Mouse (Mus musculus) thymus, adult 2 months (tissue): Measurements from ENCODE around the gene Pla2g4b. TPM values are rescaled to one million over a fixed set of nuclear protein-coding genes. Genes with fewer than 3 reads are reported as not detected.

Experiments used
- DNase-seq: peaks from one replicate; pipeline ENCODE4 v3.0.0; 2021
- H3K27ac ChIP-seq: fragments of 200-500 bp; 2 replicates; pipeline ENCODE4 v1.5.1; 2012; ENCODE audit warnings: low read length, control low read depth; ENCODE audit not compliant: control insufficient read depth, insufficient read depth
- H3K27me3 ChIP-seq: fragments of 200-500 bp; 2 replicates; pipeline ENCODE4 v1.6.1; 2012; ENCODE audit warnings: mild to moderate bottlenecking, low read length, moderate library complexity, mixed read lengths; ENCODE audit not compliant: control insufficient read depth, insufficient read depth
- H3K36me3 ChIP-seq: fragments of 200-500 bp; 2 replicates; pipeline ENCODE4 v1.6.1; 2012; ENCODE audit warnings: mild to moderate bottlenecking, low read length, moderate library complexity; ENCODE audit not compliant: control insufficient read depth, insufficient read depth
- H3K4me1 ChIP-seq: fragments of 200-500 bp; replicated peaks from 2 replicates; pipeline ENCODE4 v1.6.1; 2012; ENCODE audit warnings: low read length; ENCODE audit not compliant: control insufficient read depth, insufficient read depth
- H3K4me3 ChIP-seq: fragments of 200-500 bp; 2 replicates; pipeline ENCODE4 v1.5.1; 2012; ENCODE audit warnings: mild to moderate bottlenecking, low read length, control low read depth, moderate library complexity; ENCODE audit not compliant: control insufficient read depth, insufficient read depth
- CTCF ChIP-seq: fragments of 200-500 bp; IDR thresholded peaks from 2 replicates; pipeline ENCODE4 v1.5.1; 2012; ENCODE audit warnings: mild to moderate bottlenecking, control low read depth, low read length, moderate library complexity, borderline replicate concordance; ENCODE audit not compliant: control insufficient read depth, poor library complexity, insufficient read depth; ENCODE audit errors: extremely low read depth
- POLR2A ChIP-seq: fragments of 200-500 bp; IDR thresholded peaks from 2 replicates; pipeline ENCODE4 v1.6.1; 2012; ENCODE audit warnings: mild to moderate bottlenecking, low read length, control low read depth, moderate library complexity; ENCODE audit not compliant: control insufficient read depth, poor library complexity, insufficient read depth; ENCODE audit errors: extremely low read depth
- WGBS: fragments of 180-500 bp; shearing (Covaris S2); methylation state at CpG from one replicate; pipeline ENCODE4 v1.1.7; 2018; 5-methylcytosine and 5-hydroxymethylcytosine counted together
- polyA plus RNA-seq: library from polyadenylated mRNA; depleted of rRNA; stranded (reverse); fragments of >200 nt; gene quantifications from 2 replicates; pipeline ENCODE4 v1.2.3, GENCODE M21; 2012

Gene Pla2g4b
- polyA plus RNA-seq, 1 experiment: 7.7 TPM

GRCm38 (mm10) chr2:119992349-119992748, 40.9 kb upstream of the Pla2g4b start:
- Histone ChIP-seq H3K27ac (no peak overlapping the region), H3K4me3 (no peak overlapping the region), H3K27me3 (no peaks in the 10 kb centered on the region), H3K36me3 (no peaks in the 10 kb centered on the region), H3K4me1 (no peaks in the 10 kb centered on the region)
- DNase-seq: no peak
- TF ChIP-seq POLR2A (no peak), CTCF (no peak)
- 89% methylated on average over 2 of the region's 2 CpGs for WGBS

DNA sequence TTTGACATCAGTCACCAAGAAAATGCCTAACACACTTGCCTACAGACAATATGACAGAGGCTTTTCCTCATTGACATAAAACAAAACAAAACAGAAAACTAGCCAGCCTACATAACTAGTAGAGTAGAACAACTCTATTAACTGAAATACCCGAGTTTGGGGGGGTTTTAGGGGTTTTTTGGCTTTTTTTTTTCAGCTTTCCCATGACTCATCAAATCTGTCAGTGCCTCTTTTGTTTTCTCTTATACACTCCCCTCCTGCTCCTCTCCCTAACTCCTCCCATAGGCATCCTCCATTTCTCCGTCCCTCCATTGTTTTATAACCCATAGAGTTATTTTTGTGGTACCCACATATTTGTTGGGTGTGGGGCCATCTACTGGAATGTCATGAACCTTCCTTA, 39.7 kb upstream of the Pla2g4b start:
- no peak for DNase-seq
- Histone ChIP-seq H3K4me3 (no peak overlapping the region), H3K4me1 (no peaks in the 10 kb centered on the region), H3K27me3 (no peaks in the 10 kb centered on the region), H3K27ac (no peak overlapping the region), H3K36me3 (no peaks in the 10 kb centered on the region)
- no peak for TF ChIP-seq POLR2A
- TF ChIP-seq CTCF: no peak
- 69% methylated on average over 2 of the region's 2 CpGs for WGBS

GRCm38 (mm10) chr2:119994839-119995238, 38.4 kb upstream of the Pla2g4b start:
- no peak for TF ChIP-seq POLR2A
- no peak for TF ChIP-seq CTCF
- DNase-seq: no peak
- Histone ChIP-seq H3K36me3 (no peaks in the 10 kb centered on the region), H3K27ac (0 out of 2 replicates have a peak overlapping the region, but pooled peaks have one; percentile 8), H3K27me3 (no peaks in the 10 kb centered on the region), H3K4me1 (no peaks in the 10 kb centered on the region), H3K4me3 (no peak overlapping the region)
- WGBS: 97% methylated on average over 6 of the region's 6 CpGs

GRCm38 (mm10) chr2:119995391-119996281, 37.6 kb upstream of the Pla2g4b start:
- no peak for DNase-seq
- Histone ChIP-seq H3K27me3 (no peaks in the 10 kb centered on the region), H3K4me1 (no peaks in the 10 kb centered on the region), H3K27ac (peak overlapping the region; percentile 21; the same call in 1 of the 2 replicates), H3K4me3 (no peak overlapping the region), H3K36me3 (no peaks in the 10 kb centered on the region)
- no peak for TF ChIP-seq POLR2A
- WGBS: 50% methylated on average over 9 of the region's 9 CpGs

GRCm38 (mm10) chr2:119997354-119997753, 35.9 kb upstream of the Pla2g4b start:
- H3K4me1 ChIP-seq: no peaks in the 10 kb centered on the region
- DNase-seq: no peak
- H3K27ac ChIP-seq: no peak overlapping the region
- no peak overlapping the region for H3K4me3 ChIP-seq
- TF ChIP-seq POLR2A (no peak), CTCF (no peak)
- H3K36me3 ChIP-seq: no peaks in the 10 kb centered on the region
- H3K27me3 ChIP-seq: no peaks in the 10 kb centered on the region
- 94% methylated on average over 4 of the region's 4 CpGs for WGBS

- TF ChIP-seq POLR2A (no peak), CTCF (no peak)
- 100% methylated on average over 2 of the region's 2 CpGs for WGBS
- DNase-seq: no peak
- Histone ChIP-seq H3K4me1 (no peaks in the 10 kb centered on the region), H3K27me3 (no peaks in the 10 kb centered on the region), H3K27ac (no peak overlapping the region), H3K36me3 (no peaks in the 10 kb centered on the region), H3K4me3 (no peak overlapping the region)
Measured at GRCm38 (mm10) chr2:119999731-120000130, 33.5 kb upstream of the Pla2g4b start.

DNA sequence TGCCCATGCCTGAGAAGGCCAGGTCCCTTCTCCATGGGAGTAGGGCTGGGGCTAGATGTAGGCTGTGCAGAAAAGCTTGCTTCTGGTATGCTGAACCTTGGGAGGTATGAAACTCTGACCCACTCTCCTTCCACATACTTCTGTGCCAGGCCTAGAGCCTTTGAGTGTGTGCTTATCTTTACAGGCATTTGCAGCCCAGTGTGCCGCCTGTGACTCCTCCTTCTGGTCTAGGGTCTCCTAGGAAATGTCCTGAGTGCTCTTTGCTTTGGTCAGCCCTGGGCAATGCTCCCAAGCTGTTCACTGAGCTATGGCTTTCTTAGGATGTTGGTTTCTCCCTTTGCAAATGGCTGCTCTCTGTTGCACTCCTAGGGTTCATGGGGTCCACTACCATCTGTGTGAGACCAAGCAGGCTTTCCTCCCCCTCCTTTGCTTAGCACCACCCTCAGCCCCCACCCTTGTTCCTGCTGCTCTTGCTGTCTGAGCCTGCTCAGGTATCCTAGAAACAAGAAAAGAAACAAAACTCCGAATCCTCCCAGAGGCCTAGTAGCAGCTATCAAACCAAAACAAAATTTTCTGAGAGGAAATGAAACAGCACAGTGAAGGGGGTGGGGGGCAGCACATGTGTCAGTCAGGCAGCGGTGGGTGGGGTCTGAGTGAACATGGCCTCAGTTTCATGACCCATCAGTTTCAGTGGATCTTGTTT, 32.2 kb upstream of the Pla2g4b start:
- Histone ChIP-seq H3K27me3 (no peaks in the 10 kb centered on the region), H3K4me1 (no peaks in the 10 kb centered on the region), H3K36me3 (no peaks in the 10 kb centered on the region), H3K27ac (no peak overlapping the region), H3K4me3 (no peak overlapping the region)
- WGBS: 88% methylated on average over 3 of the region's 3 CpGs
- DNase-seq: no peak
- no peak for TF ChIP-seq CTCF
- no peak for TF ChIP-seq POLR2A
